Mouse (Mus musculus): ENCODE data around the gene Fndc8.

- no peak for TF ChIP-seq CTCF (IDR thresholded peaks at IDR 0.05; ENCODE audit: insufficient read depth, low read length)
- TF ChIP-seq POLR2A (IDR thresholded peaks at IDR 0.05; ENCODE audit: borderline replicate concordance, extremely low read depth, low read depth, low read length): no peak
These were observed 26.0 kb upstream of the Fndc8 start for GRCm38 (mm10) chr11:82865957-82866356.
